Mouse (Mus musculus) cerebellum, adult 2 months (tissue): ENCODE data around the gene 4930432M17Rik.

Source experiments
- CTCF ChIP-seq: fragments of 200-500 bp; IDR thresholded peaks from 2 replicates; pipeline ENCODE4 v1.5.1; 2011; ENCODE audit warnings: low read depth, mild to moderate bottlenecking, control low read depth, low read length, moderate library complexity, borderline replicate concordance; ENCODE audit not compliant: insufficient read depth
- POLR2A ChIP-seq: fragments of 200-500 bp; IDR thresholded peaks from 2 replicates; pipeline ENCODE4 v1.6.1; 2011; ENCODE audit warnings: low read length, control low read depth, borderline replicate concordance; ENCODE audit not compliant: insufficient read depth

- TF ChIP-seq CTCF (no peak), POLR2A (no peak)
These were observed 32.3 kb upstream of the 4930432M17Rik start for GRCm38 (mm10) chr3:121638241-121638640.
